Mouse (Mus musculus): ENCODE measurements around the gene Rab34. TPM values are rescaled to one million over a fixed set of nuclear protein-coding genes. Genes with fewer than 3 reads are reported as not detected.
A peak's percentile ranks its signal among the peaks of the same experiment; 100 is the strongest.
"Not testable (repeated sequence)": the region's sequence is repeated elsewhere in the genome, so short reads cannot be mapped to it uniquely, and the experiment has no call there.

Gene Rab34
- polyA plus RNA-seq, 1 experiment from 2014 or later: 128 TPM

GRCm38 (mm10) chr11:78182961-78183844 is 5.0 kb upstream of the Rab34 start, which contains the start of gene Rpl23a:
TSS of gene Rpl23a (minus strand) at chr11:78183584.
- Histone ChIP-seq H3K36me3 (ENCODE audit: control insufficient read depth, insufficient read depth, low read length) (peaks cover 34% of the 10 kb centered on the region), H3K4me3 (ENCODE audit: low read length) (peak within 1 kb of the TSS; percentile 98), H3K4me1 (ENCODE audit: control insufficient read depth, insufficient read depth, low read length) (peaks cover 32% of the 10 kb centered on the region), H3K27me3 (ENCODE audit: control insufficient read depth, insufficient read depth, low read length) (no peaks in the 10 kb centered on the region), H3K9me3 (ENCODE audit: control insufficient read depth, low read length) (no peaks in the 10 kb centered on the region), H3K27ac (ENCODE audit: low read depth, low read length) (peak within 1 kb of the TSS; percentile 96), H3K4me2 (replicated peaks; ENCODE audit: low read depth, low read length) (peak within 1 kb of the TSS; percentile 71), H3K9ac (ENCODE audit: low read depth, low read length) (peak within 1 kb of the TSS; percentile 98)
- ATAC-seq (ENCODE audit: low FRiP score, low TSS enrichment): peak; percentile 83
- under 1% methylated on average over 38 of the region's 38 CpGs for WGBS

- ATAC-seq (ENCODE audit: low FRiP score, low TSS enrichment): no peak
- H3K27me3 ChIP-seq (ENCODE audit: control insufficient read depth, insufficient read depth, low read length): no peaks in the 10 kb centered on the region
- peak overlapping the region; percentile 40 for H3K4me2 ChIP-seq (replicated peaks; ENCODE audit: low read depth, low read length)
- H3K36me3 ChIP-seq (ENCODE audit: control insufficient read depth, insufficient read depth, low read length): peaks cover 34% of the 10 kb centered on the region
- H3K4me3 ChIP-seq (ENCODE audit: low read length): peak overlapping the region; percentile 98; the same call in 1 of the 2 replicates
- WGBS: 55% methylated on average over 10 of the region's 10 CpGs
- H3K9ac ChIP-seq (ENCODE audit: low read depth, low read length): no peak overlapping the region
- peaks cover 32% of the 10 kb centered on the region for H3K4me1 ChIP-seq (ENCODE audit: control insufficient read depth, insufficient read depth, low read length)
- no peaks in the 10 kb centered on the region for H3K9me3 ChIP-seq (ENCODE audit: control insufficient read depth, low read length)
- peak overlapping the region; percentile 37; the same call in 1 of the 2 replicates for H3K27ac ChIP-seq (ENCODE audit: low read depth, low read length)
These were observed 4.2 kb upstream of the Rab34 start for GRCm38 (mm10) chr11:78183884-78184514.

- not testable (repeated sequence) for H3K4me2 ChIP-seq (replicated peaks; ENCODE audit: low read depth, low read length); H3K27me3 ChIP-seq (ENCODE audit: control insufficient read depth, insufficient read depth, low read length); H3K9ac ChIP-seq (ENCODE audit: low read depth, low read length); H3K4me3 ChIP-seq (ENCODE audit: low read length); H3K27ac ChIP-seq (ENCODE audit: low read depth, low read length); ATAC-seq (ENCODE audit: low FRiP score, low TSS enrichment); H3K9me3 ChIP-seq (ENCODE audit: control insufficient read depth, low read length)
- 95% methylated on average over 6 of the region's 6 CpGs for WGBS
- Histone ChIP-seq H3K36me3 (ENCODE audit: control insufficient read depth, insufficient read depth, low read length) (peaks cover 29% of the 10 kb centered on the region), H3K4me1 (ENCODE audit: control insufficient read depth, insufficient read depth, low read length) (peaks cover 30% of the 10 kb centered on the region)
These were observed 3.5 kb upstream of the Rab34 start for GRCm38 (mm10) chr11:78184702-78185101.

GRCm38 (mm10) chr11:78189234-78190040 is 1.2 kb downstream of the Rab34 start:
- H3K9ac ChIP-seq (ENCODE audit: low read depth, low read length): peak overlapping the region; percentile 97
- H3K9me3 ChIP-seq (ENCODE audit: control insufficient read depth, low read length): no peaks in the 10 kb centered on the region
- H3K27ac ChIP-seq (ENCODE audit: low read depth, low read length): peak overlapping the region; percentile 100
- H3K36me3 ChIP-seq (ENCODE audit: control insufficient read depth, insufficient read depth, low read length): peaks cover 32% of the 10 kb centered on the region
- H3K4me1 ChIP-seq (ENCODE audit: control insufficient read depth, insufficient read depth, low read length): peaks cover 12% of the 10 kb centered on the region
- under 1% methylated on average over 39 of the region's 42 CpGs for WGBS
- H3K27me3 ChIP-seq (ENCODE audit: control insufficient read depth, insufficient read depth, low read length): no peaks in the 10 kb centered on the region
- H3K4me3 ChIP-seq (ENCODE audit: low read length): peak overlapping the region; percentile 81
- H3K4me2 ChIP-seq (replicated peaks; ENCODE audit: low read depth, low read length): peak overlapping the region; percentile 69
- ATAC-seq (ENCODE audit: low FRiP score, low TSS enrichment): peak; percentile 82

- ATAC-seq (ENCODE audit: low FRiP score, low TSS enrichment): no peak
- Histone ChIP-seq H3K4me3 (ENCODE audit: low read length) (peak overlapping the region; percentile 81), H3K9ac (ENCODE audit: low read depth, low read length) (peak overlapping the region; percentile 97), H3K4me1 (ENCODE audit: control insufficient read depth, insufficient read depth, low read length) (peaks cover 16% of the 10 kb centered on the region), H3K27me3 (ENCODE audit: control insufficient read depth, insufficient read depth, low read length) (no peaks in the 10 kb centered on the region), H3K4me2 (replicated peaks; ENCODE audit: low read depth, low read length) (peak overlapping the region; percentile 69), H3K9me3 (ENCODE audit: control insufficient read depth, low read length) (no peaks in the 10 kb centered on the region), H3K27ac (ENCODE audit: low read depth, low read length) (peak overlapping the region; percentile 100), H3K36me3 (ENCODE audit: control insufficient read depth, insufficient read depth, low read length) (peaks cover 32% of the 10 kb centered on the region)
- WGBS: 50% methylated on average over 6 of the region's 6 CpGs
These were observed 1.8 kb downstream of the Rab34 start for GRCm38 (mm10) chr11:78190041-78190440.

- Histone ChIP-seq H3K36me3 (ENCODE audit: control insufficient read depth, insufficient read depth, low read length) (peaks cover 32% of the 10 kb centered on the region), H3K4me1 (ENCODE audit: control insufficient read depth, insufficient read depth, low read length) (peaks cover 17% of the 10 kb centered on the region), H3K27me3 (ENCODE audit: control insufficient read depth, insufficient read depth, low read length) (no peaks in the 10 kb centered on the region), H3K4me3 (ENCODE audit: low read length) (no peak within 1 kb of the TSS; the same call in 1 of the 2 replicates), H3K9ac (ENCODE audit: low read depth, low read length) (no peak within 1 kb of the TSS), H3K9me3 (ENCODE audit: control insufficient read depth, low read length) (no peaks in the 10 kb centered on the region), H3K27ac (ENCODE audit: low read depth, low read length) (no peak within 1 kb of the TSS), H3K4me2 (replicated peaks; ENCODE audit: low read depth, low read length) (peak within 1 kb of the TSS; percentile 65)
- ATAC-seq (ENCODE audit: low FRiP score, low TSS enrichment): no peak
- WGBS: 89% methylated on average over 1 of the region's 1 CpGs
These were observed 4.9 kb downstream of the Rab34 start, which contains the start of gene Proca1 for GRCm38 (mm10) chr11:78193113-78193512. TSS of gene Proca1 (plus strand) at chr11:78193392.

- 3% methylated on average over 30 of the region's 30 CpGs for WGBS
- no peak overlapping the region for H3K27ac ChIP-seq (ENCODE audit: low read depth, low read length)
- H3K4me3 ChIP-seq (ENCODE audit: low read length): peak overlapping the region; percentile 49
- no peaks in the 10 kb centered on the region for H3K27me3 ChIP-seq (ENCODE audit: control insufficient read depth, insufficient read depth, low read length)
- H3K4me1 ChIP-seq (ENCODE audit: control insufficient read depth, insufficient read depth, low read length): peaks cover 14% of the 10 kb centered on the region
- no peaks in the 10 kb centered on the region for H3K9me3 ChIP-seq (ENCODE audit: control insufficient read depth, low read length)
- ATAC-seq (ENCODE audit: low FRiP score, low TSS enrichment): peak; percentile 82
- H3K4me2 ChIP-seq (replicated peaks; ENCODE audit: low read depth, low read length): peak overlapping the region; percentile 65
- H3K36me3 ChIP-seq (ENCODE audit: control insufficient read depth, insufficient read depth, low read length): peaks cover 32% of the 10 kb centered on the region
- H3K9ac ChIP-seq (ENCODE audit: low read depth, low read length): peak overlapping the region; percentile 48
These were observed 6.3 kb downstream of the Rab34 start for GRCm38 (mm10) chr11:78194411-78195100.
